Mouse (Mus musculus): ENCODE data around the gene Atxn2.

GRCm38 (mm10) chr5:121767564-121767963, 56.4 kb downstream of the Atxn2 start:
- TF ChIP-seq CTCF (conservative IDR thresholded peaks at IDR 0.05; ENCODE audit: insufficient read depth, insufficient read length, low read depth, low read length) (no peak), POLR2A (IDR thresholded peaks at IDR 0.05; ENCODE audit: low read depth, low read length) (no peak)

Data from kidney, adult 2 months (tissue).